Comparison of ENCODE assay signal across 8 mouse cellular contexts in the genomic region with DNA sequence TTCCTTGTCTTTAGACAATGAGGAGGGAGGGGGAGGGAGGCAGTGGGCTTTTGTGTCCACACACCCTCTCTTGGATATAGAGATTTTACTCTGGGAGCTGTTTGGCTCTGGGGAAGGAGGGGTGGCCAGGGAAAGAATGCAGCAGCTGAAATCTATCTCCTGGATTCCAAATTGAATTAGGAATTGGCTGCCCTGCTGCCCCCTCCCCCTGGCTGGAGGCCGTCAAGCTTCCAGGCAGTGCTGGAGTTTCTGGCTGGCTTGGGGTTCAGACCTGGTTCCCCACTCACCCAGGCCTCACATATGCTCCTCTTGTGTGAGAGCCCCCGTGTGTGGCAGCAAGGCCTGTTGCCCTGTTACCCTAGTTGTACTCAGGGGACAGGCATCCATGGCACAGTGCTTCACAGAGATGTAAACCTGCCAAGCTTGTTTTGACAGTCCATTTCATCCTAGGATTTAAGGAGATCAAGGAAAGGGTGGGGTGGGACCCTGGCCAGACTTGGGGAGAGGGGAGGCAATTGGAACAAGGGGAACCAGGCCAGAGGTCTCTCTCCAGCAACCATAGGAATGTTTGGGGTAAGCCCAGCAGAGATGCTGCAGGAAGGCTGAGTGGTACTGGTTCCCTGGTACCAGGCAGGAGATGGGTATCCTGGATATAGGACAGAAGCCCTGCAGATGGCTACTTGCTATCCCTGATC. TPM values are rescaled to one million over a fixed set of nuclear protein-coding genes. Genes with fewer than 3 reads are reported as not detected.
DNase-seq lines count a peak whose midpoint lies in the region; ATAC-seq and TF ChIP-seq lines count a peak whose summit lies in the region.

No protein-coding gene starts in this region.

- H3K4me3 ChIP-seq in hindbrain, embryonic 13.5 days = no peak overlapping the region
- H3K4me3 ChIP-seq in hindbrain, postnatal 0 days (ENCODE audit: low read length) = no peak overlapping the region
- H3K4me3 ChIP-seq in embryonic facial prominence, embryonic 15.5 days (replicated peaks) = no peak overlapping the region
- no peak overlapping the region for H3K4me3 ChIP-seq in limb, embryonic 15.5 days

- 0 out of 2 replicates have a peak overlapping the region, but pooled peaks have one; percentile 8 for H3K27ac ChIP-seq in hindbrain, embryonic 13.5 days
- no peak overlapping the region for H3K27ac ChIP-seq in hindbrain, postnatal 0 days
- H3K27ac ChIP-seq in embryonic facial prominence, embryonic 15.5 days (replicated peaks) = peak overlapping the region; percentile 85
- H3K27ac ChIP-seq in limb, embryonic 15.5 days = peak overlapping the region; percentile 77

- ATAC-seq in hindbrain, embryonic 13.5 days (ENCODE audit: low FRiP score) = no peak
- no peak for ATAC-seq in hindbrain, postnatal 0 days
- ATAC-seq in embryonic facial prominence, embryonic 15.5 days (ENCODE audit: insufficient number of reproducible peaks, low FRiP score, low TSS enrichment, low read depth) = no peak
- no peak for ATAC-seq in limb, embryonic 15.5 days (ENCODE audit: insufficient number of reproducible peaks, low FRiP score, low TSS enrichment, low read depth)
- ATAC-seq in megakaryocyte progenitor cell, adult 5-6 weeks (replicated peaks; ENCODE audit: poor library complexity) = no peak

- TF ChIP-seq CTCF in hindbrain, postnatal 0 days (IDR thresholded peaks at IDR 0.05; ENCODE audit: low read depth) = no peak

- peaks cover 28% of the 10 kb centered on the region for H3K36me3 ChIP-seq in hindbrain, embryonic 13.5 days
- H3K36me3 ChIP-seq in hindbrain, postnatal 0 days (ENCODE audit: insufficient read depth, low read length) = peaks cover 8% of the 10 kb centered on the region; the same call in 1 of the 2 replicates
- H3K36me3 ChIP-seq in embryonic facial prominence, embryonic 15.5 days = peaks cover 15% of the 10 kb centered on the region
- H3K36me3 ChIP-seq in limb, embryonic 15.5 days = peaks cover 28% of the 10 kb centered on the region; the same call in 1 of the 2 replicates

- H3K4me2 ChIP-seq in hindbrain, embryonic 13.5 days = no peak overlapping the region
- H3K4me2 ChIP-seq in hindbrain, postnatal 0 days (ENCODE audit: low read depth, low read length) = no peak overlapping the region
- H3K4me2 ChIP-seq in embryonic facial prominence, embryonic 15.5 days (replicated peaks) = no peak overlapping the region
- H3K4me2 ChIP-seq in limb, embryonic 15.5 days = no peak overlapping the region

- peaks cover 64% of the 10 kb centered on the region for H3K4me1 ChIP-seq in hindbrain, embryonic 13.5 days (replicated peaks)
- H3K4me1 ChIP-seq in hindbrain, postnatal 0 days (ENCODE audit: insufficient read depth, low read length) = peaks cover 27% of the 10 kb centered on the region
- peaks cover 88% of the 10 kb centered on the region for H3K4me1 ChIP-seq in embryonic facial prominence, embryonic 15.5 days
- peaks cover 82% of the 10 kb centered on the region for H3K4me1 ChIP-seq in limb, embryonic 15.5 days

- DNase-seq in adrenal gland, adult 2 months = peak; percentile 26
- no peak for DNase-seq in adrenal gland, postnatal 36 days
- no peak for DNase-seq in hindbrain, postnatal 0 days (ENCODE audit: low spot score)
- no peak for DNase-seq in thymus, postnatal 25 days

- no peak overlapping the region for H3K9ac ChIP-seq in hindbrain, embryonic 13.5 days
- H3K9ac ChIP-seq in hindbrain, postnatal 0 days (replicated peaks; ENCODE audit: low read length) = no peak overlapping the region
- no peak overlapping the region for H3K9ac ChIP-seq in embryonic facial prominence, embryonic 15.5 days
- no peak overlapping the region for H3K9ac ChIP-seq in limb, embryonic 15.5 days

- 44% methylated on average over 2 of the region's 2 CpGs for WGBS in hindbrain, embryonic 13.5 days
- 27% methylated on average over 2 of the region's 2 CpGs for WGBS in hindbrain, postnatal 0 days
- WGBS in embryonic facial prominence, embryonic 15.5 days = 10% methylated on average over 2 of the region's 2 CpGs
- WGBS in limb, embryonic 15.5 days = 12% methylated on average over 2 of the region's 2 CpGs

- H3K9me3 ChIP-seq in hindbrain, embryonic 13.5 days = no peaks in the 10 kb centered on the region
- no peaks in the 10 kb centered on the region for H3K9me3 ChIP-seq in hindbrain, postnatal 0 days (ENCODE audit: low read length)
- no peaks in the 10 kb centered on the region for H3K9me3 ChIP-seq in embryonic facial prominence, embryonic 15.5 days (replicated peaks)
- H3K9me3 ChIP-seq in limb, embryonic 15.5 days = no peaks in the 10 kb centered on the region

- H3K27me3 ChIP-seq in hindbrain, embryonic 13.5 days = peaks cover 9% of the 10 kb centered on the region
- no peaks in the 10 kb centered on the region for H3K27me3 ChIP-seq in hindbrain, postnatal 0 days (ENCODE audit: insufficient read depth, low read length)
- no peaks in the 10 kb centered on the region for H3K27me3 ChIP-seq in embryonic facial prominence, embryonic 15.5 days
- H3K27me3 ChIP-seq in limb, embryonic 15.5 days = no peaks in the 10 kb centered on the region

RNA-seq across cellular contexts. Expression of a gene that starts 1.4 kb away (rescaled TPM):
- 1 to 10 TPM in 1 of 2 experiments, under 1 TPM in 1; 0.76 to 1.1 TPM for total RNA-seq in adrenal gland, adult 2 months (2021)
- 2.1 and 2.8 TPM in 2 replicates for polyA plus RNA-seq in adrenal gland, adult 2 months (2012; rRNA removed)
- 1 to 10 TPM in 1 of 2 experiments, under 1 TPM in 1; 0.63 to 2.2 TPM for total RNA-seq in adrenal gland, postnatal 36 days (2021)
- 0.38 and 0.70 TPM in 2 replicates for polyA plus RNA-seq in hindbrain, embryonic 13.5 days (2015; fragmentation: Nextera tagmentation; extraction: Ambion mirVana)
- 2.6 and 4.7 TPM in 2 replicates for total RNA-seq in hindbrain, postnatal 0 days (2014; rRNA removed)
- 0.40 and 0.49 TPM in 2 replicates for polyA plus RNA-seq in hindbrain, postnatal 0 days (2015; fragmentation: Nextera tagmentation; extraction: Ambion mirVana)
- polyA plus RNA-seq in embryonic facial prominence, embryonic 15.5 days (2015; fragmentation: Nextera tagmentation; extraction: Ambion mirVana) = 1.2 and 1.4 TPM in 2 replicates
- polyA plus RNA-seq in limb, embryonic 15.5 days (2015; fragmentation: Nextera tagmentation; extraction: Ambion mirVana) = 0.95 and 1.1 TPM in 2 replicates
- total RNA-seq in megakaryocyte progenitor cell, adult 5-6 weeks (2015) = 0.10 TPM in 1 of 2 replicates, not detected in the other
- total RNA-seq in megakaryocyte progenitor cell, adult 5-6 weeks (2017) = 0.87 and 1.6 TPM in 2 replicates

RNA-seq across cellular contexts. Expression of a gene that starts 12.6 kb away (rescaled TPM):
- total RNA-seq in adrenal gland, adult 2 months (2021) = 10 to 100 TPM; 29.5 to 50.1 TPM
- 53.8 and 56.4 TPM in 2 replicates for polyA plus RNA-seq in adrenal gland, adult 2 months (2012; rRNA removed)
- total RNA-seq in adrenal gland, postnatal 36 days (2021) = 10 to 100 TPM; 37.8 to 44.0 TPM
- 155 and 159 TPM in 2 replicates for polyA plus RNA-seq in hindbrain, embryonic 13.5 days (2015; fragmentation: Nextera tagmentation; extraction: Ambion mirVana)
- total RNA-seq in hindbrain, postnatal 0 days (2014; rRNA removed) = 71.5 and 84.9 TPM in 2 replicates
- 114 and 121 TPM in 2 replicates for polyA plus RNA-seq in hindbrain, postnatal 0 days (2015; fragmentation: Nextera tagmentation; extraction: Ambion mirVana)
- polyA plus RNA-seq in embryonic facial prominence, embryonic 15.5 days (2015; fragmentation: Nextera tagmentation; extraction: Ambion mirVana) = 180 and 192 TPM in 2 replicates
- polyA plus RNA-seq in limb, embryonic 15.5 days (2015; fragmentation: Nextera tagmentation; extraction: Ambion mirVana) = 182 and 187 TPM in 2 replicates
- total RNA-seq in megakaryocyte progenitor cell, adult 5-6 weeks (2015) = 14.7 and 19.0 TPM in 2 replicates
- total RNA-seq in megakaryocyte progenitor cell, adult 5-6 weeks (2017) = 14.3 and 17.8 TPM in 2 replicates

RNA-seq across cellular contexts. Expression of a gene that starts 33.9 kb away (rescaled TPM):
- 100 to 1,000 TPM; 110 to 115 TPM for total RNA-seq in adrenal gland, adult 2 months (2021)
- 138 and 164 TPM in 2 replicates for polyA plus RNA-seq in adrenal gland, adult 2 months (2012; rRNA removed)
- 100 to 1,000 TPM in 1 of 2 experiments, 10 to 100 TPM in 1; 98.0 to 123 TPM for total RNA-seq in adrenal gland, postnatal 36 days (2021)
- polyA plus RNA-seq in hindbrain, embryonic 13.5 days (2015; fragmentation: Nextera tagmentation; extraction: Ambion mirVana) = 20.7 and 23.7 TPM in 2 replicates
- total RNA-seq in hindbrain, postnatal 0 days (2014; rRNA removed) = 54.7 and 65.6 TPM in 2 replicates
- polyA plus RNA-seq in hindbrain, postnatal 0 days (2015; fragmentation: Nextera tagmentation; extraction: Ambion mirVana) = 18.2 and 21.8 TPM in 2 replicates
- polyA plus RNA-seq in embryonic facial prominence, embryonic 15.5 days (2015; fragmentation: Nextera tagmentation; extraction: Ambion mirVana) = 23.7 and 25.8 TPM in 2 replicates
- 19.6 and 20.0 TPM in 2 replicates for polyA plus RNA-seq in limb, embryonic 15.5 days (2015; fragmentation: Nextera tagmentation; extraction: Ambion mirVana)
- total RNA-seq in megakaryocyte progenitor cell, adult 5-6 weeks (2015) = 31.5 and 31.6 TPM in 2 replicates
- total RNA-seq in megakaryocyte progenitor cell, adult 5-6 weeks (2017) = 62.5 and 78.8 TPM in 2 replicates

RNA-seq across cellular contexts. Expression of a gene that starts 49.9 kb away (rescaled TPM):
- total RNA-seq in adrenal gland, adult 2 months (2021) = 10 to 100 TPM; 15.3 to 20.9 TPM
- 13.4 and 14.1 TPM in 2 replicates for polyA plus RNA-seq in adrenal gland, adult 2 months (2012; rRNA removed)
- total RNA-seq in adrenal gland, postnatal 36 days (2021) = 10 to 100 TPM; 21.6 to 24.8 TPM
- polyA plus RNA-seq in hindbrain, embryonic 13.5 days (2015; fragmentation: Nextera tagmentation; extraction: Ambion mirVana) = 116 and 119 TPM in 2 replicates
- 36.2 and 44.6 TPM in 2 replicates for total RNA-seq in hindbrain, postnatal 0 days (2014; rRNA removed)
- polyA plus RNA-seq in hindbrain, postnatal 0 days (2015; fragmentation: Nextera tagmentation; extraction: Ambion mirVana) = 72.3 and 75.9 TPM in 2 replicates
- 132 and 134 TPM in 2 replicates for polyA plus RNA-seq in embryonic facial prominence, embryonic 15.5 days (2015; fragmentation: Nextera tagmentation; extraction: Ambion mirVana)
- 126 and 127 TPM in 2 replicates for polyA plus RNA-seq in limb, embryonic 15.5 days (2015; fragmentation: Nextera tagmentation; extraction: Ambion mirVana)
- 119 and 139 TPM in 2 replicates for total RNA-seq in megakaryocyte progenitor cell, adult 5-6 weeks (2015)
- 121 and 131 TPM in 2 replicates for total RNA-seq in megakaryocyte progenitor cell, adult 5-6 weeks (2017)

RNA-seq across cellular contexts. Expression of a gene that starts 57.1 kb away (rescaled TPM):
- 10 to 100 TPM; 21.8 to 61.9 TPM for total RNA-seq in adrenal gland, adult 2 months (2021)
- polyA plus RNA-seq in adrenal gland, adult 2 months (2012; rRNA removed) = 21.8 and 27.3 TPM in 2 replicates
- total RNA-seq in adrenal gland, postnatal 36 days (2021) = 10 to 100 TPM; 38.5 to 57.2 TPM
- 54.1 and 54.2 TPM in 2 replicates for polyA plus RNA-seq in hindbrain, embryonic 13.5 days (2015; fragmentation: Nextera tagmentation; extraction: Ambion mirVana)
- total RNA-seq in hindbrain, postnatal 0 days (2014; rRNA removed) = 35.3 and 42.7 TPM in 2 replicates
- 60.1 and 65.0 TPM in 2 replicates for polyA plus RNA-seq in hindbrain, postnatal 0 days (2015; fragmentation: Nextera tagmentation; extraction: Ambion mirVana)
- polyA plus RNA-seq in embryonic facial prominence, embryonic 15.5 days (2015; fragmentation: Nextera tagmentation; extraction: Ambion mirVana) = 75.2 and 76.6 TPM in 2 replicates
- 78.5 and 79.1 TPM in 2 replicates for polyA plus RNA-seq in limb, embryonic 15.5 days (2015; fragmentation: Nextera tagmentation; extraction: Ambion mirVana)
- 45.5 and 47.6 TPM in 2 replicates for total RNA-seq in megakaryocyte progenitor cell, adult 5-6 weeks (2015)
- total RNA-seq in megakaryocyte progenitor cell, adult 5-6 weeks (2017) = 26.2 and 28.0 TPM in 2 replicates
